Mouse (Mus musculus): ENCODE measurements around the gene Slc15a4.

Slc15a4 gene

GRCm38 (mm10) chr5:127621108-127621507 lies 11.6 kb downstream of the Slc15a4 start:
- DNase-seq (ENCODE audit: extremely low spot score, low spot score), result no peak

- no peak for DNase-seq (ENCODE audit: extremely low spot score, low spot score)
These were observed 12.3 kb downstream of the Slc15a4 start for GRCm38 (mm10) chr5:127620371-127620770.

- no peak for DNase-seq (ENCODE audit: extremely low spot score, low spot score)
These were observed 13.9 kb downstream of the Slc15a4 start for GRCm38 (mm10) chr5:127618834-127619233.

- peak; percentile 98 for DNase-seq (ENCODE audit: extremely low spot score, low spot score)
These were observed 15.6 kb downstream of the Slc15a4 start for GRCm38 (mm10) chr5:127616884-127617635.

GRCm38 (mm10) chr5:127616151-127616550 lies 16.5 kb downstream of the Slc15a4 start:
- peak; percentile 16 for DNase-seq (ENCODE audit: extremely low spot score, low spot score)

- no peak for DNase-seq (ENCODE audit: extremely low spot score, low spot score)
These were observed 17.2 kb downstream of the Slc15a4 start for GRCm38 (mm10) chr5:127615459-127615858.

- DNase-seq (ENCODE audit: extremely low spot score, low spot score), result no peak
These were observed 20.3 kb downstream of the Slc15a4 start for GRCm38 (mm10) chr5:127612397-127612796.

- no peak for DNase-seq (ENCODE audit: extremely low spot score, low spot score)
These were observed 20.8 kb downstream of the Slc15a4 start for GRCm38 (mm10) chr5:127611881-127612280.

- DNase-seq (ENCODE audit: extremely low spot score, low spot score), result no peak
These were observed 21.7 kb downstream of the Slc15a4 start for GRCm38 (mm10) chr5:127610787-127611509.

GRCm38 (mm10) chr5:127609191-127609714 lies 23.4 kb downstream of the Slc15a4 start:
- no peak for DNase-seq (ENCODE audit: extremely low spot score, low spot score)

GRCm38 (mm10) chr5:127607507-127607906 lies 25.2 kb downstream of the Slc15a4 start:
- no peak for DNase-seq (ENCODE audit: extremely low spot score, low spot score)

- DNase-seq (ENCODE audit: extremely low spot score, low spot score), result no peak
These were observed 29.7 kb downstream of the Slc15a4 start for GRCm38 (mm10) chr5:127602996-127603395.

- no peak for DNase-seq (ENCODE audit: extremely low spot score, low spot score)
These were observed 35.8 kb downstream of the Slc15a4 start for GRCm38 (mm10) chr5:127596862-127597261.

GRCm38 (mm10) chr5:127595676-127596075 lies 37.0 kb downstream of the Slc15a4 start:
- no peak for DNase-seq (ENCODE audit: extremely low spot score, low spot score)

GRCm38 (mm10) chr5:127592854-127593253 lies 39.8 kb downstream of the Slc15a4 start:
- no peak for DNase-seq (ENCODE audit: extremely low spot score, low spot score)

- DNase-seq (ENCODE audit: extremely low spot score, low spot score), result no peak
These were observed 40.3 kb downstream of the Slc15a4 start for GRCm38 (mm10) chr5:127592406-127592805.

- DNase-seq (ENCODE audit: extremely low spot score, low spot score), result no peak
These were observed 44.8 kb downstream of the Slc15a4 start for GRCm38 (mm10) chr5:127587854-127588253.

- no peak for DNase-seq (ENCODE audit: extremely low spot score, low spot score)
These were observed 49.0 kb downstream of the Slc15a4 start for GRCm38 (mm10) chr5:127583658-127584057.

GRCm38 (mm10) chr5:127577419-127577818 lies 55.3 kb downstream of the Slc15a4 start:
- no peak for DNase-seq (ENCODE audit: extremely low spot score, low spot score)

GRCm38 (mm10) chr5:127567165-127567741 lies 65.4 kb downstream of the Slc15a4 start:
- no peak for DNase-seq (ENCODE audit: extremely low spot score, low spot score)

- DNase-seq (ENCODE audit: extremely low spot score, low spot score), result no peak
These were observed 71.6 kb downstream of the Slc15a4 start for GRCm38 (mm10) chr5:127561086-127561485.

GRCm38 (mm10) chr5:127548136-127548535 lies 84.6 kb downstream of the Slc15a4 start:
- DNase-seq (ENCODE audit: extremely low spot score, low spot score), result no peak

Measured in neural tube, embryonic 10.5 days (tissue).